Mouse (Mus musculus): Measurements from ENCODE around the gene Dlx4.

Dlx4 gene

DNA sequence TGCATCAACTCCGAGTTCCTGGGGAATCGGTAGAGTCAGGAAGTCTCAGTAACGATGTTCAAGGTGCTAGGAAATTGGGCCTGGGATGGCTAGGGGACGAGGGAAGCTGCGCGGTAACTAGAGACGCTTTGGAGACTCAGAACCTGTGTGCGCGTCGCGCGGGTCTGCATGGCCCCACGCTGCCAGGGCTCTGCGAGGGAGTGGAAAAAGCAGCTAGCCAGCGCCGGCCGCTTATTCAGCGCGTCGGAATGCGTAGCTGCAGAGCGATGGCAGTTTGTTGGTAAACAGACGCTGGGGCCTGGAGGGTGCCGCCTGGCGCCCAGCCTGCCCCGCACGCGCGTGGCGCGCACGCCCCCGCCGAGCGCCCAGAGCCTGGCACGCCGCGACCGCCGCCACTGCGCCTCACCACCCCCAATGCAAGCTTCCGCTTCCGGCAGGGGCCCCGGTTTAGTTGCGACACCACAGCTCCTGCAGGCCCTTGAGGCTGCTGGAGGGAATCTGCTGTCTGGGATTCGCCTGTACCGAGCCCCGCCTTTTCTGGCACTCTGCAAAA lies at the start of gene Dlx4:
Gene Dlx4 (minus strand): TSS at position 413 of the 553 bp plus-strand sequence.
- peak; percentile 96 for DNase-seq

DNA sequence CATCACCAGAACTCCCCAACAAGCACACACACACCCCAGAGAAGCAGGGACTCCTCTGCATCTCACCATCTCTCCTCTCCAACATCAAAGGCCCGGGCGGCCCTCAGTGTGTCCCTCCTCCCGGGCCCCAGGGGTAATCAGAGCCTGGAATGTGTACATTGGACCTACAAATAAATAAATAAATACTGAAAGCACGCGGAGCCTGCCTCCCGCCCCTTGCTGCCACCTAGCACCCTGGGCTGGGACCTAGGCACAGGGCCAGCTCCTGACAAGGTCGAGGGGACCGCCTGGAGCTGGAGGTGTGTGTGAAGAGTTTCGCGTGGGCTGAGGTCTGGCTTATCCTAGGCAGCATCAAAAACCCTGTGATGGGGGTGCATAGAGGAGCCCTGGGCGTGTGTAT lies 43.8 kb upstream of the Dlx4 start:
- no peak for DNase-seq

DNA sequence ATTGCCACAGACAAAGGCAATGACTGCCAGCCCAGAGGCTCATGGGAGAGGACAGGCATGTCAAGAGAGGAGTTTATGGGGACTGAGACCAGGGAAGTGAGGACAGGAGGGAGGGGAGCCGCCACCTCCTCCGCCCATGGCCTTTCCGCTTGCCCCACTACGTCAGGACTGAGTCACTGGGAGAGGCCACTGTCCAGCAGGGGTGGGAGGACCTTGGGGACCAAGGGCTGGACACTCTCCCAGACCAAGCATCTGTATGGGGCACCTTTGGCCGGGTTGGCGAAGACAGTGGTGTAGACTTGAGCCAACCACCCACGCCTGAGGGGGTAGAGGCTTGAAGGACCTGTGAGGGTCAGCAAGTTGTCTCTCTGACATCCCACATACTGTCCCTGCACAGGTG lies 40.8 kb upstream of the Dlx4 start:
- peak; percentile 96 for DNase-seq

DNA sequence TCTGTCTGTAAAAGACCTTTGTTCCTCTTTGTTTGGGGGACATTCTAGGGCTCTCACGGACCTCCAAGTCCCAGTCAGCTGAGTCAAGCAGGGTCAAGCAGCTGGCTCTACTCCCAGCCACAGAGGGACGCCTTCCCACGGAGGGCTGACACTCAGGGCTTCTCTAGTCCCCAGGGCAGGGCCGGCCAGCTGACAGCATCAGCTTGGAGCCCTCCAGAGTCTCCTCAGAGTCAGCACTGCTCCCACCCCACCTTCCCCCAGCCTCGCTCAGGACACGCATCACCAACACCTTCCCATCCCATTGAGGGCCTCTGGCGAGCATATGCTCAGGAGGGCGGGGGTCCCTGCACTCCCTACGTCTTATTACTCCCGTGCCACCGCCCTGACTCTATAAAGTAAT lies 39.6 kb upstream of the Dlx4 start:
- peak; percentile 92 for DNase-seq

DNA sequence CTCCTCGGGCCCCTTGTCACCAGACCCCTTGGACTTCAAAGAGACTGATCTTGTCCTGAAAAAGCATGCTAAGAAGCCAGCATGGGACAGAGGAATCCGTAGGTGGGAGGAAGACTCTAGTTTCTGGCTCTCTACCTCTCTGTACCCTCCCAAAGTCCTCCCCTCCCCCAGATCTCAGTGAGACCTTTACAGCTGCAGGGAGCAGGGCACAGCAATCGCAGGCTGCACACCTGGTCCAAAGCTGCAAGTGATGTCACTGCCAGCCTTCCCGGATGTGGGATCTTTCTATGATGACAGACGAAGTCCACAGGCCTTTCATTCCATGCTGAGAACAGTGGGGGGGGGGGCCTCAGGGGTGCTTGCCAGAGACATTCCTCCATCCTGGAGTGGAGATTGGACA lies 38.5 kb upstream of the Dlx4 start:
- DNase-seq, result no peak

DNA sequence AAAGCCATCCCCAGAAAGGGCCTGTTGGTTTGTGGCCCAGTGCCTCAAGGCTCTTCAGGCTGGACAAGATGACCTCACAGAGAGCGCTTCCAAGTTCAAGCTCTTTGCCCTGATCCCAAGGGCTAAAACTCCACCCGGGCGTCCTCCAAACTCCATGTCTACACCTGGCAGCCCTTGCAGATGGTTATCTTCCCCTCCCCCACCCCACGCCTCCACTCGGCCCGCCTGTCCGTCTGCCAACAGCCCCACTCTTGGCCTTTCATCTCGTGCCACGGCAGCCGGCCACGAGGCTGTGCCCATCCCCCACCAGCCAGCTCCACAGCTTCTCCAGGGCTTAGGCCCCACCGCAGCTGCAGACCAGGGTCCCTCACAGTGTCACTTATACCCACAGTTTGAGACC lies 33.2 kb upstream of the Dlx4 start:
- no peak for DNase-seq

DNA sequence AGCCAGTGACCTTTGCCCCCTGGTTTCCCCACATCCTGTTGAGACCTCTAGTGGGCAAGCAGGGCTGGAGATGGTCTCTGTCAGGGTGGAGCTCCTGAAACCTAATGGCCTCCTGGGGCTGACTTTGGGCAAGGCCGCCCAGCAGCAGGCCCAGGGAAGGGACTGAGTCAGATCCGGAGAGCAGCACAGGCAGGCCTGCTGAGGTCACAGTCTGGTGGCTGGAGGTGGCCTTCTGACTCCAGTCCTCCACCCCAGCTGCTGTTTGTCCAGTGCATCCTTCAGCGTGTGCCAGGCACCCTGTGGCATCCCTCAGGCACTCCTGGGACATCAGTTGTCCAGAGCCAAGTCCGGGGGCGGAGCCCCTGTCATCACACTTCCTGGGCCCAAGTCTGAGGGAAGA lies 19.8 kb upstream of the Dlx4 start:
- peak; percentile 85 for DNase-seq

DNA sequence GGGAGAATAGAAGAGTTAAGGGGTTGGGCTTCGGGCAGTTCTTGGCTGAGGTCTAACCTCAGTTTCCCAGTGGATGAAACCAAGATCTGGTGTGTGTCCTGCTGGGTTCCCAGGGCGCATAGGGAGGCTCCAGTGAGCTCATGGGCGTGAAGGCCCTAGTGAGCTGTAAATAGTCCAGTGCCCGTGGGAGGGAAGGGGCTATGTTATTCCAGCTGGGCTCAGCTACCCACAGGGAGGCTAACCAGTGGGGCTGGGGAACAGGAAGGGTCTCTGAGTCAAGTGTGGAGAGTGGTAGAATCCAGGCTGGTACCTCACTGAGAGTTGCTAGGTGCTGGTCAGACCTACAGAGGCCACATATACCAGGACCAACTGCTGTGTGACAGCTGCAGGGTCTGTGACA lies 15.6 kb upstream of the Dlx4 start:
- no peak for DNase-seq

DNA sequence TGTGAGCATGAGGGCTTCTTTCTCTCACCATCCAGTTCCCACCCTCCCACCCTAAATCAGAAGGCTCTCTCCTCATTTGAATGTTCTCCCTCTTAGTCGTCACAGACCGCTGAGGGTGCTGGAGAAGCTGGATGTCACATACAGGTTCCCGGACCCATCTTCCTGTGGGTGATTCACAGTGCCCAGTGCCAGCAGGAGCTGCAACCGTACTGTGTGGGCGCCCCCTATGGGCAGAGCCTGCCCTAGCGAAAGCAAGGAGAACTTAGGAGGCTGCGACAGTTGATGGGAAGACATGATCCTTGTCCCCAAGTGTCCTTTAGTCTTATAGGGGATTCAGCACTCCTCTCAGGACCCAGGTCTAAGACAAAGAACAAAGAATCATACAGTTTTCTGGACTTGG lies 14.6 kb upstream of the Dlx4 start:
- no peak for DNase-seq

DNA sequence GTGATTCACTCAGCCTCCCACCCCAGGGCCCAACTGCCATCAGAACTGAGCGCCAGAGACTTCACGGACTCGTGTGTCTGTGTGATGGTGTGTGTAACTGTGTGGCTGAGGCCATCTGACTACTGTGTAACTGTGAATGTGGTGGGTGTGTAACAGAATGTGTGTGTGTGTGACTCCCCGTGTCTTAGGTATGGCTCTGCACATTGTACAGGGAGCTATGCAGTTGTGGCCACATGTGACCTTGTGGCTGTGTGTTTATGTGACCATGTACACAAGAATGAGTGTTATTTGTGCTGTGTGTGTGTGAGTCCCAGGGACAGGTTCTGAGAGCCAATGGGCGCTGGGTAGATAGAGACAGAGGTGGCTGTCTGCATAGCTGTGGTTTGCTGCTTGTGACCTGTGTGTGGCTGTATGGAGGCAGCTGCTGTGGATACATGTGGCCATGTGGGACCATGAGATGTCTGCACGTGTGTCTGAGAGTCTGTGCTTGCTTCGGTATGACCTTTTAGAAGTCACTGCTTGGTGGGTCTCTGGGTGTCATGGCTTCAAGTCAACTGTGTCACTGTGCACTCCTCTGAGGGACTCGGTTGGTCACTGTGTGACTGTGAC lies 13.8 kb upstream of the Dlx4 start:
- DNase-seq, result no peak

DNA sequence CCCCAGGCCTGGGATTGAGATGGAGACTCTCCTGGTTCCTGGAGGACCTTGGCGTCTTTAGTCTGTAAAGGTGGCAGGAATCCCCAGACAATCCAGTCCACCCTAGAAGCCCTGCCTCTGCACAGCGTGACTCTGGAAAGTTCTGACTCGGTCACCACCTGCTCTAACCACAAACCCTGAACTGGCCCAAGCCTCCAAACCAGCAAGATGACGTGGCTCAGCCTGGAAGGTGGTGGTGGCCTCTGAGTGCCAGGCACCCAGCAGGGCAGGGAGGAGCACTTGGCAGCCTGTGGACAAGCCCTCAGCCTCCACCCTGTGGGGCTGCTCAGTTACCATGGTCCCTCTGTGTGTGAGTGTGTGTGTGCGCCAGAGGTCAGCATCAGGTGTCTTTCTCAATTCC lies 11.8 kb upstream of the Dlx4 start:
- no peak for DNase-seq

DNA sequence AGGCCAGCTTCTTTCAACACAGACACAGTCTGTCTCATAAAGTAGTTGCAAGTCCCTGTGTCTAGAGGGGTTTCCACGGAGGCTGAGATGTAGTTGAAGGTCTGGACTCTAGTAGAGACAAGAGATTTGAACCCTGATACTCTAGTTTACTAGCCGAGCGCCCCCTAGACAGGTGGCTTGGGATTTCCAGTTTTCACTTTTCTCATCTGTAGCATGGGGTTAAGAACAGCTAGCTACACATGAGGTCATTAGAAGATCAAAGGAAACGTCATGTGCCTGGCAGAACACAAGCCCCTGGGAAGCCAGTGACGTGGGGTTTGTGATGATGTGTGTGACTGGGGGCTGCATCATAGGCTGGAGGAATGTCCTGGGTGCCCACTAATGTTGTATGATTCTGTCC lies 11.3 kb upstream of the Dlx4 start:
- no peak for DNase-seq

DNA sequence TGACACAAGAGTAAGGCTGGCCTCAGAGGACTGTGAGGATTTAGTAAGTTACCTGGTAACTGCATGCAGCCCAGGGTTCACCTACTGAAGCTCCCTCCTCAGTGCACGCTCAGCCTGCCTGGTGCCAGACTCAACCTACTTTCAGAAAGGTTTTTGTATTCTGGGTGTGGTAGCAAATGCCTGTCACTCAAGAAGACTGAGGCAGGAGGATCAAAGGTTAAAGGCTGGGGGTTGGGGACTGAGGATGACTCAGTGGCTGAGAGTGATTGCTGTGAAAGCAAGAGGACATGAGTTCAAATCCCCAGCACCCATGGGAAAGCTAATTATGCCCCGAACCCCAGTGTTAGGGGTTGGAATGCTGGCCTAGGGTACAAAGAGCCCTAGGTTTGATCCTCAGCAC lies 9.4 kb upstream of the Dlx4 start:
- DNase-seq, result no peak

DNA sequence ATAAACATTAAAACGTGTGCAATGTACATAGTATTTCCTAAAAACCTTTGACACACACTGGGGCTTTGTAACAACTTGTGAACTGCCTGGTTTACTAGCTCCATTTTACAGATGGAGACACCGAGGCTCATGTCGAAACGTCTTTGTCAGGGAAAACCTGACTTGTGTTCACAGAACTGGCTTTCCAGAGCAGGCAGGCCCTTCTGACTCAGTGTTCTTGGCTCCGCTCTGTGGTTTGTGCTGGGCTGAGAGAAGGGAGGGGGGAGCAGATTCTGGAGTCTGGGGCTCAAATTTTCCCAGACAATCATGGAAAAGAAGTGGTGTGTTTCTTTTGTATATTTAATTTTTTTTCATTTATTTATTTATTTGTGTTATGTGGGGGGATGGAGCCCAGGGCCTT lies 7.6 kb upstream of the Dlx4 start:
- no peak for DNase-seq

DNA sequence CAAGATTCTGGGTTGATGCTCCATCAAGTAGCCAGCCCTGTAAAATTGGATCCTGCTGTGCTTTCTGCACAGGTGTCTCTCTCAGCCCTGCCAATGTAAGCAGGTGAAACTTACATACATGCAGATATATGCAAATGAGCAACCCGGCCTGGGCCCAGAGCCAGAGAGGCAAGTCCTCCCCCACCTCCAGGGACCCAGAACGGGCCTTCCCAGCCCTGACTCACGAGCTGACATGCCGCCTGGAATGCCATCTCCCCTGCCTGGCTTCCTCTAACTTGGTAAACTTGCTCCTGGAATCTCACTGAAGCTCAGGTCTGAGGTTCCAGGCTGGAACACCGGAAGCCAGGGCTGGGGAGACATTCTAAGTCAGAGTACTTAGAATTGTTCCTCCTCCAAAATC lies 7.1 kb upstream of the Dlx4 start:
- no peak for DNase-seq

DNA sequence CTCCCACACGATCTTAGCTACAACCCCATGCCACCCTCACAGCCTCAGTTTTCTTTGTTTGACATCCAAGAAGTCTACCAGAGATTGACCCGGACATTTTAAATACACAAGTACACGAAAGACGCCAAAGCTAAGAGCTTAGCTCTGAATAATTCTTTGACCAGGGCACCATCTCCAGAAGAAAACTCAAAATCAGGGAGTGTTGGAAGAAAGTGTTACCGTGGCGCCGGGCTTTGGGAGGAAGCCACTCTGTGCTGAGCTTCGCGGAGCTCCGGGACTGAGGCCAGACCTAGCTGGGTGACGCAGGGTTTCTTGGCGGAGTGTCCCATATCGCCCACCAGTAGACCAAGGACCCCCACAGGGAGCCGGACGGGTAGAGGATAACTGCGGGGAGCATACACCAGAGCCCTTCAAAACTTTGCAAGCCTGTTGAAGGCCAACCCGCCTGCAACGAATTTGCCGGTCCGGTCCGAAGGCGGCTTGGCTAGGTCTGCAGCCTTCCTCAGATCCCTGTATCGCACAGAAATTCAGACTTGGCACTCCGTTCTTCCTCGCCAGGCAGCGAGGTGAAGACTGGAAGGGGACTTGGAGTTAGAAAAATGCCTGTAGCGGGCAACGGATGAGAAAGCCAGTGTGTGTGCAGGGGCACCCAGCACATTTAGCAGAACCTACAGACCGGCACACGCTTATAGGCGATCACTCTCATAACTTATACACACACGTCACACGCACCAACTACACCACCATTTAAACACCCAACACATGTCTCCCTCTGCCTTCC lies 4.4 kb upstream of the Dlx4 start:
- DNase-seq, result no peak

DNA sequence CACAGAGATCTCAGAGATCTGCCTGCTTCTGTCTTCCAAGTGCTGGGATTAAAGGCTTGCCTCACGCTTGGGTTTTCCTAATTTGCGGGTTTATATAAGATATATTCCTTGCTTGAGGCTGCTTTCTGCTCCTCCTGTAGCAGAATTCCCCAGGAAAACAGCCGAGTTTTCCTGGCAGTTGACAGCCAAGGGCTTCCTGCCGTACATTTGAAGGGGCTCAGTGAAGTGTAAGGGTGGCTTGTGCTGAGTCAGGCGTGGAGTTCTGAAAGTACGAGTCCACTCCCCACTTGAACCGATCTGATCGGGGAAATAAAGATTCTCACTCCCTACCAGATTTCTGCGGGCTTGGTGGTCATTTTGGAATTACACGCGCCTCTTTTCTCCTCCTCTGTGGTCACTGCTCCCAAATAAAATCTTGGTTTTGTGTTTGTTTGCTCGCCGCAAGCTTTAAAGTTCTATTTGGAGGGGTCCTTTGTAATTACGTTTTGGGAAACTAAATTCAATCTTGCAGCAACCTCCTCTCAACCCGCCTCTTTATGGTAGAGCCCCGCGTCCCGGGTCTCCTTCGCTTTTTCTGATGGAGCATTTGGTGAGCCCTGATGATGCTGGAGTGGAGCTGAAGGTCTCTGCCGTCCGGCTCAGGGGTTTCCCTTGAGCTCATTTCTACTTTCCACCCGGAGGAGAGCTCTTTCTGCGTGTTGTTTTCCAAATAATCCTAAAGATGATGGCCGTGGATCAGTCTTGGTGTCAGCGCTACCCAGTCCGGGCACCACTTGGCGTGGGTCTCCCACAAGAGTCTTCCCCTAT lies 3.6 kb upstream of the Dlx4 start:
- DNase-seq, result no peak

DNA sequence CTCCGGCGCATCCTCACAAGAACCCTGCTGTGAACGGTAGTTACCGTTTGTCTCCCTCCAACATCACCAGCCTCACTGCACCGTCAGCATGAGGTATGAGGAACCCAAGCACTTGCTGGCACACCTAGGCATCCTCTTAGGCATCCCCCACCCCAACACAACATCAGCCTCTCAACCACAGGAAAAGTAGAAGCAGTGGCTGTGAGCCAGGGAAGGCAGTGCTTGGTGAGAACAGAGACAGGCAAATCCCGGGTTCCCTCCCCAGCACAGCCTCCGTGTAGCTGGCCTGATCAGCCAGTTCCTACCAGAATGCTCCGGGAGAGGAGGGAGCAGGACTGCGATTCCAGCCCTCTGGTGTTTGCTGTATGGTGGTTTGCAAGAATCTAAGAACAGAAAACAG lies 2.7 kb upstream of the Dlx4 start:
- no peak for DNase-seq

DNA sequence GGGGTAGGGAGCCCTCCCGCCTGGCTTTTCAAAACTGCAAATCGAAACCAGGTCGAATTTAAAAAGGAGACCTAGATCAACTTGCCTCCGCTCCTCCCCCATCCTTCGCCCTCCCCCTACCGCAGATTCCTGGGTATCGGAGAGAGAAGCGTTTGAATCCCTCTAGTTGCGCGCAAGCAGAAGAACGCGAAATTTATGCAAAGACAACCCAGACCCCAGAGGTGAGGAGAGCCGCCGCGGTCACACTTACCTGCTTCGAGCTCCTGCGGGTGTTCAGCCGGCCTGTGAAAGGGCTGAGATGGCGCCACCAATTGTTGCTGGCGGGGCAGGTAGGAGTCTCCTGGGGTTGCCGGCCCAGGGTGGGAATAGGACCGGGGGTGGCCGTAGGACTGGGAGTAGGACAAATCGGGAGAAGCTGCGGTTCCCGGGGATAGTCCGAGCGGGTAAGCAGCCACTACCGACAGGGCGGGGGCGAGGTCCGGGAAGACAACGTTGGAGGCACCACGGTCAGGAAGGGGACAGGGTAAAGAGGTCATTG lies 1.0 kb downstream of the Dlx4 start:
- DNase-seq, result no peak

DNA sequence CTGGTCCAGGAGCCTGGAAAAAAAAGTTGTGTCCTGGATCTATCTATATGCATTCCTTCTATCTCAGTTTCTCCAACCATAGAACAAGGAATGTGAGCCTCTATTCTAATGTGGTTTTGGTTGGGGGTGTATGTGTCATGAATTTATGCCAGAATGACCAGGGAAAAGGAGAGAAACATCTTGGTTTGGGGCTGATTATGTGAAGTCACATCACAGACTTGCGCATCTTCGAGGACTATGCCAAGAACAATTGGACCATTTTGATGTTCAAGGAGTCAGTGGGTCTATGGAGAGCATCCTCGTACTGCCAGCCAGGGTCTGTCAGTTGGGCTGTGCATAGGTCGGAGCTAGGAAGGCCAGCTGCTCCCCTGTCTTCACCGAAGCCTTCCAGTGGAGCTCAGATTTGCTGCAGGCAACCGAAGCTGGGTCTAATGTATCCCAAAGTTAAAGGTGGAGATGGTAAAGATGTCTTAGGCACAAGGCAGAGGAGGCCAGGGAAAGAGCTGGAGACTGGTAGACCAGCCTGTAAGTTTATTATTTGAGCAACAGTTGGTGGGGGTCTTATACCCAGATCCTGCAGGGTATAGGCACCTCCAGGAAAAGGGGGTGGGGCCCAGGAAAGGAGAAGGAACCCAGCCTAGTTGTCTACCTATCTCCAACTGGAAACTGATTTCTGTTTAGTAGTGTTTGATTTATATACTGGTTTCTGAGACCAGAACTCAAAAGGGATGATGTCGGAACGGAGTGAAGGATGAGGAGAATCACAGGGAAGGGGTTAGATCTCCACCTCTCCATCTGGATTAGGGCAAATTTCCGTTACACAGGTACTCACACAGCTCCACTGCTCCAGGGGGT lies 1.7 kb downstream of the Dlx4 start:
- DNase-seq, result no peak

DNA sequence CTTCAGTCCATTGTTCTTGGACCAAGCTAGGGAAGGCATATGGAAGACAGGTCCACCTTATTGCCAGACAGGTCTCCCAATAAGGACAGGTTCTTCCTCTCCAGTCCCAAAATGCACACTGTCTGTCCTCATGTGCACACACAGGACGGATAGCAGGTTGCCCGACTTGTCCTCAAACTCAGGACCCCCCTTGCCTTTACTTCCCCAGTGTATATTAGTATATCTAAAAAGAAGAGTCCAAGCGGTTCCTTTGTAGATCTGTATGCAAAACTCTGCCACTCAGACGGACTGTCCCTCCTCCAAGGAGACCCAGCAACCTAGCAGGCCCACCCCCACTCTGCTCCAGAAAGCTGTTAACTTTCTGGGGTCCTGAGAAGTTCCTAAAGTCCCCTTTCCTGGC lies 2.4 kb downstream of the Dlx4 start:
- no peak for DNase-seq

DNA sequence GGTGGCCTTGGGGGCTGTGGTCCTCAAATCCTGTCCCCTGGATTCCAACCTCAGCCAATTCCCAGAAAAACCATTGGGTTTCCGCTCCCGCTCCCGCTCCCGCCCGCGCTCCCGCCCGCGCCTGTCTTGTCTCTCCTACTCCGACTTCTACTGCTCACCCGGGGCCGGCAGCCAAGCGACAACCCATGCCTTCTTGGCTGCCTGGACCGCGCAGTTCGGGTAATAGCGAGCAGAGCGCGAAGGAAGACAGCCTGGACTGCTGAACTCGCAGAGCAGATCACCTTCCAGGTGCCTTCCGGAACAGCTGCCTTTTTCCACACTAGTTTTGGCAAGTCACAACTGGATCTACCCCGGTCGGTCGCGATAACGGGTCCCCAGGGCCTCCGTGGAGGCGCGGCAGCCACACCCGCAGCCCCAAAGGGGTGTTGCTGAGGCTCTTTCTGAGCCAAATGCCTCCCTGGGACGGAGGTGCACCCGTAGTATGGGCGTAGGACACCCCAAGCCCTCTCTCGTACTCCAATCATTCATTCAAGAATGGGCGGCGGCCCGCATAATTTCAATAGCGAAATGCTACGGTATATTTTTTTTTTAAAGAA lies 3.0 kb downstream of the Dlx4 start:
- DNase-seq, result peak; percentile 92

Data from heart, adult 11 months (tissue).